Mouse (Mus musculus): ENCODE measurements around the gene Epb42. TPM values are rescaled to one million over a fixed set of nuclear protein-coding genes. Genes with fewer than 3 reads are reported as not detected.
A peak's percentile ranks its signal among the peaks of the same experiment; 100 is the strongest.
"Not testable (repeated sequence)": the region's sequence is repeated elsewhere in the genome, so short reads cannot be mapped to it uniquely, and the experiment has no call there.

Epb42 gene
- polyA plus RNA-seq, 1 experiment from 2014 or later = 0.44 TPM

- Histone ChIP-seq H3K9me3 (no peaks in the 10 kb centered on the region), H3K36me3 (replicated peaks) (no peaks in the 10 kb centered on the region), H3K4me1 (peaks cover 6% of the 10 kb centered on the region), H3K27me3 (replicated peaks) (no peaks in the 10 kb centered on the region), H3K9ac (no peak overlapping the region), H3K27ac (no peak overlapping the region), H3K4me2 (no peak overlapping the region), H3K4me3 (no peak overlapping the region)
- WGBS = 85% methylated on average over 7 of the region's 7 CpGs
- ATAC-seq (replicated peaks) = no peak
Measured at GRCm38 (mm10) chr2:121004018-121004811, 32.7 kb downstream of the Epb42 start.

- 69% methylated on average over 2 of the region's 2 CpGs for WGBS
- no peak overlapping the region for H3K4me3 ChIP-seq
- H3K9me3 ChIP-seq = no peaks in the 10 kb centered on the region
- no peak for ATAC-seq (replicated peaks)
- no peak overlapping the region for H3K4me2 ChIP-seq
- no peak overlapping the region for H3K27ac ChIP-seq
- H3K36me3 ChIP-seq (replicated peaks) = no peaks in the 10 kb centered on the region
- no peak overlapping the region for H3K9ac ChIP-seq
- H3K27me3 ChIP-seq (replicated peaks) = no peaks in the 10 kb centered on the region
- H3K4me1 ChIP-seq = no peaks in the 10 kb centered on the region
Measured at GRCm38 (mm10) chr2:121003586-121003985, 33.3 kb downstream of the Epb42 start.

- no peak for ATAC-seq (replicated peaks)
- 88% methylated on average over 8 of the region's 8 CpGs for WGBS
- H3K9ac ChIP-seq = no peak overlapping the region
Measured at GRCm38 (mm10) chr2:120998863-120999262, 38.0 kb downstream of the Epb42 start.

GRCm38 (mm10) chr2:120996607-120997006, 40.3 kb downstream of the Epb42 start:
- not testable (repeated sequence) for H3K9ac ChIP-seq; H3K4me2 ChIP-seq; H3K4me1 ChIP-seq; H3K9me3 ChIP-seq; H3K4me3 ChIP-seq; H3K27me3 ChIP-seq (replicated peaks); H3K27ac ChIP-seq; ATAC-seq (replicated peaks); H3K36me3 ChIP-seq (replicated peaks)
- WGBS = 71% methylated on average over 1 of the region's 1 CpGs

More at GRCm38 (mm10) chr2:120998863-120999262, 38.0 kb downstream of the Epb42 start:
- Histone ChIP-seq H3K4me2 (no peak overlapping the region), H3K4me3 (no peak overlapping the region), H3K9me3 (no peaks in the 10 kb centered on the region), H3K27me3 (replicated peaks) (no peaks in the 10 kb centered on the region), H3K27ac (no peak overlapping the region), H3K36me3 (replicated peaks) (no peaks in the 10 kb centered on the region), H3K4me1 (no peaks in the 10 kb centered on the region)

- ATAC-seq (replicated peaks) = no peak
- H3K27me3 ChIP-seq (replicated peaks) = no peaks in the 10 kb centered on the region
Measured at GRCm38 (mm10) chr2:120991196-120991595, 45.7 kb downstream of the Epb42 start.

GRCm38 (mm10) chr2:120985241-120985640, 51.6 kb downstream of the Epb42 start:
- Histone ChIP-seq H3K27me3 (replicated peaks) (no peaks in the 10 kb centered on the region), H3K9ac (no peak overlapping the region), H3K27ac (no peak overlapping the region), H3K9me3 (no peaks in the 10 kb centered on the region), H3K4me3 (no peak overlapping the region), H3K4me1 (no peaks in the 10 kb centered on the region), H3K36me3 (replicated peaks) (0 out of 2 replicates have a peak, but pooled peaks cover 6% of the 10 kb centered on the region), H3K4me2 (no peak overlapping the region)
- ATAC-seq (replicated peaks) = no peak
- 94% methylated on average over 1 of the region's 1 CpGs for WGBS

More at GRCm38 (mm10) chr2:120991196-120991595, 45.7 kb downstream of the Epb42 start:
- H3K9me3 ChIP-seq = no peaks in the 10 kb centered on the region
- no peak overlapping the region for H3K4me2 ChIP-seq
- H3K36me3 ChIP-seq (replicated peaks) = 0 out of 2 replicates have a peak, but pooled peaks cover 6% of the 10 kb centered on the region
- H3K4me3 ChIP-seq = no peak overlapping the region
- H3K27ac ChIP-seq = no peak overlapping the region
- 75% methylated on average over 4 of the region's 4 CpGs for WGBS
- no peaks in the 10 kb centered on the region for H3K4me1 ChIP-seq
- H3K9ac ChIP-seq = no peak overlapping the region

- H3K9me3 ChIP-seq = no peaks in the 10 kb centered on the region
- no peak overlapping the region for H3K4me3 ChIP-seq
- no peak overlapping the region for H3K9ac ChIP-seq
- no peak for ATAC-seq (replicated peaks)
- no peak overlapping the region for H3K27ac ChIP-seq
- 7% methylated on average over 2 of the region's 2 CpGs for WGBS
- H3K4me1 ChIP-seq = no peaks in the 10 kb centered on the region
- H3K36me3 ChIP-seq (replicated peaks) = 0 out of 2 replicates have a peak, but pooled peaks cover 6% of the 10 kb centered on the region
- H3K4me2 ChIP-seq = no peak overlapping the region
- no peaks in the 10 kb centered on the region for H3K27me3 ChIP-seq (replicated peaks)
Measured at GRCm38 (mm10) chr2:120983611-120984010, 53.3 kb downstream of the Epb42 start.

- Histone ChIP-seq H3K4me2 (no peak overlapping the region), H3K36me3 (replicated peaks) (no peaks in the 10 kb centered on the region), H3K27ac (no peak overlapping the region), H3K9me3 (no peaks in the 10 kb centered on the region), H3K9ac (no peak overlapping the region), H3K4me3 (no peak overlapping the region), H3K27me3 (replicated peaks) (no peaks in the 10 kb centered on the region), H3K4me1 (peaks cover 12% of the 10 kb centered on the region)
- ATAC-seq (replicated peaks) = no peak
- 73% methylated on average over 2 of the region's 2 CpGs for WGBS
Measured at GRCm38 (mm10) chr2:120980861-120981260, 56.0 kb downstream of the Epb42 start.

GRCm38 (mm10) chr2:120979819-120980218, 57.1 kb downstream of the Epb42 start:
- Histone ChIP-seq H3K4me1 (peaks cover 12% of the 10 kb centered on the region), H3K9me3 (no peaks in the 10 kb centered on the region), H3K27me3 (replicated peaks) (no peaks in the 10 kb centered on the region), H3K4me3 (no peak overlapping the region), H3K9ac (no peak overlapping the region), H3K36me3 (replicated peaks) (no peaks in the 10 kb centered on the region), H3K27ac (no peak overlapping the region), H3K4me2 (no peak overlapping the region)
- 75% methylated on average over 1 of the region's 1 CpGs for WGBS
- ATAC-seq (replicated peaks) = no peak

- 46% methylated on average over 2 of the region's 2 CpGs for WGBS
Measured at GRCm38 (mm10) chr2:120978693-120979037, 58.2 kb downstream of the Epb42 start.

GRCm38 (mm10) chr2:120977926-120978692, 58.8 kb downstream of the Epb42 start:
- ATAC-seq (replicated peaks) = no peak
- Histone ChIP-seq H3K4me2 (peak overlapping the region; percentile 95), H3K27ac (peak overlapping the region; percentile 92), H3K4me1 (peaks cover 12% of the 10 kb centered on the region), H3K27me3 (replicated peaks) (no peaks in the 10 kb centered on the region), H3K9ac (peak overlapping the region; percentile 81), H3K9me3 (no peaks in the 10 kb centered on the region), H3K4me3 (peak overlapping the region; percentile 89), H3K36me3 (replicated peaks) (no peaks in the 10 kb centered on the region)
- 80% methylated on average over 8 of the region's 8 CpGs for WGBS

More at GRCm38 (mm10) chr2:120978693-120979037, 58.2 kb downstream of the Epb42 start:
- Histone ChIP-seq H3K9ac (no peak overlapping the region), H3K27ac (no peak overlapping the region), H3K4me2 (no peak overlapping the region), H3K36me3 (replicated peaks) (no peaks in the 10 kb centered on the region), H3K4me1 (peaks cover 12% of the 10 kb centered on the region), H3K9me3 (no peaks in the 10 kb centered on the region), H3K4me3 (no peak overlapping the region), H3K27me3 (replicated peaks) (no peaks in the 10 kb centered on the region)
- no peak for ATAC-seq (replicated peaks)
